Mouse (Mus musculus): Measurements from ENCODE around the gene Ppm1a. TPM values are rescaled to one million over a fixed set of nuclear protein-coding genes. Genes with fewer than 3 reads are reported as not detected.

Gene Ppm1a
- polyA plus RNA-seq, 1 experiment, result 54.9 TPM

GRCm38 (mm10) chr12:72759956-72760355 lies 2.7 kb downstream of the Ppm1a start:
- Histone ChIP-seq H3K4me1 (ENCODE audit: control insufficient read depth, insufficient read depth, low read length) (peaks cover 2% of the 10 kb centered on the region), H3K4me3 (replicated peaks; ENCODE audit: extremely low read depth, low read depth, low read length) (no peak overlapping the region)
- DNase-seq, result no peak
- 10% methylated on average over 7 of the region's 7 CpGs for WGBS
- no peak for TF ChIP-seq POLR2A (IDR thresholded peaks at IDR 0.05; ENCODE audit: borderline replicate concordance, extremely low read depth, low read depth, low read length)
- TF ChIP-seq CTCF (IDR thresholded peaks at IDR 0.05; ENCODE audit: insufficient read depth, low read length), result no peak

DNA sequence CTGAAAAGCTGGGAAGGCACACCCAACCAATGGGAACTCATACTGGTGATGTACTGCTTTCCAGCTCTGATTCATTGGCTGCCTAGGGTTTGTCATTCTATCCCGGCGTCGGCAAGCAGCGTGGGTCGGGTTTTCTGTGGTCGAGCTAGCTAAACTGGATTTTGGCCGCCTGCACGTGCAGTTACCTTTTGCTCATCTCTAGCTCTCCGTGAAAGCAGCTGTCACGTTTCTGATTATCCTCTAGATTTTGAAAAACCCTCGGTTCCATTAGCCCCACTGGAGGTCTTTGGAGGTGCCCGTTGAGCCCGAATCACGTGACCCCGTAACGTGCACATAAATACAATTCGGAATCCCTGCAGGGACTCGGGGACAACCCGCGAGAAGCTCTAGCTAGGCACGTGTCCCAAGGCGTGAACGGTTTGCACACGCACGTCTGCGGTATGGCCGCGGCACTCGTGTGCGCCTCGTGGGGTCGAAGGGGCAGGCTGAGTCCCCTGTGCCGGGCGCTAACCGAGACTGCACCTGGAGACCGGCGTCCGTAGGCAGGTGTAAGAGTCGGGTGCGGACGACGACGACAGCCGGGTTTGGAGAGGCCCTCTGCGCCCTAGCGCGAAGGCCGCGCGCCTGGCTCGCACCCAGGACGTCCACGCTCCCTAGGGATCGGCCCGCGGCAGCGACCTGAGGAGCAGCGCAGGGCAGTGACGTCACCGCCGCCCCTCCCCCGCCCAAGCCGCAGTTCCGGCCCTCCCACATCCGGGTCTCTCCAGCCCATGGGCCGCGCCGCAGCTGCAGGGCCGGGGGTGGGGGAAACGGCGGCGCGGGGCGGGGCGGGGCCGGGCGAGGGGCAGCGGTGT lies 3.3 kb downstream of the Ppm1a start:
- TF ChIP-seq CTCF (IDR thresholded peaks at IDR 0.05; ENCODE audit: insufficient read depth, low read length), result no peak
- peak; percentile 70; the same call in 1 of the 2 replicates for TF ChIP-seq POLR2A (IDR thresholded peaks at IDR 0.05; ENCODE audit: borderline replicate concordance, extremely low read depth, low read depth, low read length)
- peak overlapping the region; percentile 68 for H3K4me3 ChIP-seq (replicated peaks; ENCODE audit: extremely low read depth, low read depth, low read length)
- peak; percentile 89 for DNase-seq
- WGBS, result under 1% methylated on average over 77 of the region's 78 CpGs
- peaks cover 2% of the 10 kb centered on the region for H3K4me1 ChIP-seq (ENCODE audit: control insufficient read depth, insufficient read depth, low read length)

GRCm38 (mm10) chr12:72761230-72761648 lies 4.0 kb downstream of the Ppm1a start:
- no peak for TF ChIP-seq CTCF (IDR thresholded peaks at IDR 0.05; ENCODE audit: insufficient read depth, low read length)
- TF ChIP-seq POLR2A (IDR thresholded peaks at IDR 0.05; ENCODE audit: borderline replicate concordance, extremely low read depth, low read depth, low read length), result peak; percentile 7; the same call in 1 of the 2 replicates
- DNase-seq, result no peak
- 1% methylated on average over 67 of the region's 71 CpGs for WGBS

DNA sequence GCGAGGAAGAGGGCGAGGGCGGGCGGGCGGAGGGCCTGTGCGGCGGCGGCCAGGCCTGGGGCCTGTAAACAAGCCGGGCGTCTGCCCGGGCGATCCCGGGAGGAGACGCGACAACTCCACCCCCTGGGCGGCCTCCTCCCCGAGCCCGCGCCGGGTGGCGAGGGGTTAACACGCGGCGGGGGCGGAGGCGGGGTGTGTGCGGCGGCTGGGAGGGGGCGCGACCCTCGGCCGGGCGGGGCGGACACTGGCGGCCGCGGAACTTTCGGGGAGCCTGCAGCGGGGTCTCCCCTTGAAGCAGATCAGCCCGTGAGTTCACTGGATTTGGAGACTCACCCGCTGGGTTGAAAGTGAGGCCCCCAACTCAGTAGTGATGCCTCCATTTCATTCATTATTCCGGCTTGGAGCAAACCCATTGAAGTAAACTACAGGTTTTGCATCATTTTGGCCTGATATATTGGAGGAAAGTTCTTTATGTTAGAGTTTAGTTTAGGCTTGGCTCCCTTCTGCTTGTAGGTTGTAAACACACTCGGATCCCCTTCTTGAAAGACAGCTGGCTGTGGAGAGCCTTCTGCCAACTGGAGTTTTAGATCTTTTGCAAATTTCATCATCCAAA lies 4.5 kb downstream of the Ppm1a start:
- peak; percentile 55 for DNase-seq
- Histone ChIP-seq H3K4me1 (ENCODE audit: control insufficient read depth, insufficient read depth, low read length) (peaks cover 2% of the 10 kb centered on the region), H3K4me3 (replicated peaks; ENCODE audit: extremely low read depth, low read depth, low read length) (peak overlapping the region; percentile 68)
- no peak for TF ChIP-seq CTCF (IDR thresholded peaks at IDR 0.05; ENCODE audit: insufficient read depth, low read length)
- TF ChIP-seq POLR2A (IDR thresholded peaks at IDR 0.05; ENCODE audit: borderline replicate concordance, extremely low read depth, low read depth, low read length), result 0 out of 2 replicates have a peak, but pooled peaks have one; percentile 11
- under 1% methylated on average over 38 of the region's 43 CpGs for WGBS

More at GRCm38 (mm10) chr12:72761230-72761648, 4.0 kb downstream of the Ppm1a start:
- Histone ChIP-seq H3K4me3 (replicated peaks; ENCODE audit: extremely low read depth, low read depth, low read length) (peak overlapping the region; percentile 68), H3K4me1 (ENCODE audit: control insufficient read depth, insufficient read depth, low read length) (peaks cover 2% of the 10 kb centered on the region)

DNA sequence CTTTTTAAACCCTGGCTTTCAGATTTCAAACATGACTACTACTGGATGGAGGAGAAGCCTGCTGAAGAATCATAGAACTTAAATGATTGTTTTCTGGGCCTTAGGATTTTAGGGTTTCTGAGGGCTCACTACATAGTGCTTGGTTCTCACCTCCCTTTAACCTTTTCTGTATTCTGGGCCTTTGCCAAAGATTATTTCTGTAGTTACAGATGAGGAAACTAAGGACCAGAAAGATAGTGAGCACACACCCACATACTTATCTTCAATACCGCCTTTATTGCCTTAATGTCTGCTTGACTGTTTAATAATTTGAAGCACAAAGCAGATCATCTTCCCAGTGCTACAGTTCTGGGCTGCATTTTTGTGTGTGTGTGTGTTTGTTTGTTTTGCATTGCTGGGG lies 5.2 kb downstream of the Ppm1a start:
- Histone ChIP-seq H3K4me1 (ENCODE audit: control insufficient read depth, insufficient read depth, low read length) (peaks cover 2% of the 10 kb centered on the region), H3K4me3 (replicated peaks; ENCODE audit: extremely low read depth, low read depth, low read length) (peak overlapping the region; percentile 35)
- no peak for DNase-seq
- TF ChIP-seq CTCF (IDR thresholded peaks at IDR 0.05; ENCODE audit: insufficient read depth, low read length) (no peak), POLR2A (IDR thresholded peaks at IDR 0.05; ENCODE audit: borderline replicate concordance, extremely low read depth, low read depth, low read length) (no peak)
- 18% methylated on average over 1 of the region's 1 CpGs for WGBS

GRCm38 (mm10) chr12:72763156-72763555 lies 5.9 kb downstream of the Ppm1a start:
- no peak for TF ChIP-seq CTCF (IDR thresholded peaks at IDR 0.05; ENCODE audit: insufficient read depth, low read length)
- TF ChIP-seq POLR2A (IDR thresholded peaks at IDR 0.05; ENCODE audit: borderline replicate concordance, extremely low read depth, low read depth, low read length), result no peak
- Histone ChIP-seq H3K4me1 (ENCODE audit: control insufficient read depth, insufficient read depth, low read length) (peaks cover 4% of the 10 kb centered on the region), H3K4me3 (replicated peaks; ENCODE audit: extremely low read depth, low read depth, low read length) (no peak overlapping the region)
- DNase-seq, result no peak
- 5% methylated on average over 1 of the region's 1 CpGs for WGBS

DNA sequence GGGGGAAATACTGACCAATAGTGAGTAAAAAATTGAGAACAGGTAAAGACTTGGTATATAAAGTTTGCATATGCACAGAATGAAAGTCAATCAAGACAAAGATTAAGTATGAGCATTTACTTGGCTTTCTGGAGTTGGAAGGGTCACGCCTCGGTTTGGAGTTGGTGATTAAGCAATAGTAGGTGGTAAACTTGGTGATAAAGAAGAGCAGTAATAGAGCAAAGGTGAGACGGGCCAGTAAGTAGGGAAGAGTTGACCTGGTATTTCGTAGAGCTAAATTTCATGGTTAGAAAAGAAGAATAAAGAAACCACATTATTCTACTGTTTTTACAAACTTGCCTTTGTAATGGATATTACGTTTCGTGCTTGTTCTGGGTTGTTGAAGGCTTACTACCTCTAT lies 10.6 kb downstream of the Ppm1a start:
- TF ChIP-seq CTCF (IDR thresholded peaks at IDR 0.05; ENCODE audit: insufficient read depth, low read length) (no peak), POLR2A (IDR thresholded peaks at IDR 0.05; ENCODE audit: borderline replicate concordance, extremely low read depth, low read depth, low read length) (no peak)
- no peak overlapping the region for H3K4me3 ChIP-seq (replicated peaks; ENCODE audit: extremely low read depth, low read depth, low read length)
- WGBS, result 73% methylated on average over 6 of the region's 6 CpGs
- no peak for DNase-seq
- H3K4me1 ChIP-seq (ENCODE audit: control insufficient read depth, insufficient read depth, low read length), result peaks cover 5% of the 10 kb centered on the region

GRCm38 (mm10) chr12:72768230-72768629 lies 11.0 kb downstream of the Ppm1a start:
- H3K4me3 ChIP-seq (replicated peaks; ENCODE audit: extremely low read depth, low read depth, low read length), result no peak overlapping the region
- H3K4me1 ChIP-seq (ENCODE audit: control insufficient read depth, insufficient read depth, low read length), result peaks cover 5% of the 10 kb centered on the region
- TF ChIP-seq CTCF (IDR thresholded peaks at IDR 0.05; ENCODE audit: insufficient read depth, low read length) (no peak), POLR2A (IDR thresholded peaks at IDR 0.05; ENCODE audit: borderline replicate concordance, extremely low read depth, low read depth, low read length) (no peak)
- no peak for DNase-seq
- 62% methylated on average over 2 of the region's 2 CpGs for WGBS

DNA sequence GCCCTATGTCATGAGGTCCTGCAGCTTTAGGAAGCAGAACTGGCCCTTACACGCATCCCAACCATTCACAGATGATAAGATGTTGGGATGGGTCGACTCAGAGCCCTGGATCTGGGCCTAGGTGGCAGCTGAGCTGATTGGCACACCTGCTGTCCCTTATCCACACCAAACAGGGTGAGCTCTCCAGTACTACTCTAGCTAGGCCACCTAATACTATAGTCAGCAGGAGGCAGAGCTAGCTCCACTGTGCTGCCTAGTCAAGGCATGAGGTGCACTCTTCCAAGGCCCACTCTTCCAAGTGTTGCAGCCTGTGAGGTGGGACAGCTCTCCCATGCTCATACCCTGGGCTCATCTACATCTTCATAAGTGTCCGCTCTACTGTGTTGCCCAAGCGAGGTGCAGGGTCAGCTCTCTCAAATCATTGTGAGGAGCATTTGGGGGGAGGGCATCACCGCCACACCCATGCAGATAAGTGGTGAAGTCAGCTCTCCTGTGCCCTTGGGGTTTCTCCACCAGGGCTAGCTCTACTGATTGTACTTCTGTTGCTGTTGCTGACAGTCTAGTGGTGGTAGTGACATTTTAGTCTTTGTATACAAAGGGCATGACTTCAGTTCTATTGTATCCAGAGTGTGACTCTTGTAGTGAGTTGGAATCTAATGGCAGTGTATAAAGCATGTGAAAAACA lies 12.4 kb downstream of the Ppm1a start:
- 84% methylated on average over 5 of the region's 5 CpGs for WGBS

More for the DNA sequence above, 12.4 kb downstream of the Ppm1a start:
- no peak for TF ChIP-seq POLR2A (IDR thresholded peaks at IDR 0.05; ENCODE audit: borderline replicate concordance, extremely low read depth, low read depth, low read length)
- no peak for TF ChIP-seq CTCF (IDR thresholded peaks at IDR 0.05; ENCODE audit: insufficient read depth, low read length)
- no peak overlapping the region for H3K4me3 ChIP-seq (replicated peaks; ENCODE audit: extremely low read depth, low read depth, low read length)
- H3K4me1 ChIP-seq (ENCODE audit: control insufficient read depth, insufficient read depth, low read length), result peaks cover 5% of the 10 kb centered on the region; the same call in 1 of the 2 replicates
- no peak for DNase-seq

Data from lung, adult 2 months (tissue).